Mouse (Mus musculus) limb, embryonic 14.5 days (tissue): Measurements from ENCODE around the gene Pcdh18. TPM values are rescaled to one million over a fixed set of nuclear protein-coding genes. Genes with fewer than 3 reads are reported as not detected.

Experiments
- ATAC-seq: fragments of 200-750 bp; cut with Nextera tagmentation; 2 replicates; pipeline ENCODE4 v1.8.0; 2017; ENCODE audit warnings: low read depth, moderate number of reproducible peaks, moderate TSS enrichment; ENCODE audit not compliant: low FRiP score
- DNase-seq: peaks from one replicate; pipeline ENCODE4 v3.0.0-alpha.2; 2015; ENCODE audit warnings: low spot score
- H3K27ac ChIP-seq: fragments of 300-500 bp; sonication (generic); replicated peaks from 2 replicates; pipeline ENCODE4 v1.5.1; 2014; ENCODE audit warnings: low read depth, mild to moderate bottlenecking, low read length, moderate library complexity, mixed read lengths
- H3K27me3 ChIP-seq: fragments of 300-500 bp; sonication (generic); 2 replicates; pipeline ENCODE4 v1.6.1; 2014; ENCODE audit warnings: low read length, mixed read lengths; ENCODE audit not compliant: control insufficient read depth, insufficient read depth
- H3K36me3 ChIP-seq: fragments of 300-500 bp; sonication (generic); 2 replicates; pipeline ENCODE4 v1.6.1; 2014; ENCODE audit warnings: mild to moderate bottlenecking, low read length, moderate library complexity, mixed read lengths; ENCODE audit not compliant: control insufficient read depth, insufficient read depth
- H3K4me1 ChIP-seq: fragments of 300-500 bp; sonication (generic); 2 replicates; pipeline ENCODE4 v1.6.1; 2014; ENCODE audit warnings: antibody characterized with exemption, low read length, mixed read lengths; ENCODE audit not compliant: control insufficient read depth, insufficient read depth
- H3K4me2 ChIP-seq: fragments of 300-500 bp; sonication (generic); replicated peaks from 2 replicates; pipeline ENCODE4 v1.6.1; 2014; ENCODE audit warnings: low read depth, mild to moderate bottlenecking, low read length, moderate library complexity; ENCODE audit not compliant: severe bottlenecking
- H3K4me3 ChIP-seq: fragments of 300-500 bp; sonication (generic); replicated peaks from 2 replicates; pipeline ENCODE4 v1.5.1; 2014; ENCODE audit warnings: low read length
- H3K9ac ChIP-seq: fragments of 300-500 bp; sonication (generic); 2 replicates; pipeline ENCODE4 v1.6.1; 2014; ENCODE audit warnings: mild to moderate bottlenecking, low read depth, low read length, moderate library complexity; ENCODE audit not compliant: severe bottlenecking
- H3K9me3 ChIP-seq: fragments of 300-500 bp; sonication (generic); 2 replicates; pipeline ENCODE4 v1.6.1; 2016; ENCODE audit warnings: low read length; ENCODE audit not compliant: control insufficient read depth
- POLR2A ChIP-seq: fragments of 200-500 bp; IDR thresholded peaks from 2 replicates; pipeline ENCODE4 v1.8.0; 2012; ENCODE audit warnings: inconsistent platforms, mild to moderate bottlenecking, moderate library complexity, borderline replicate concordance; ENCODE audit not compliant: insufficient read depth, insufficient read length; ENCODE audit errors: extremely low read depth
- WGBS: fragments of 180-500 bp; shearing (Covaris S2); extraction: QIAGEN DNeasy Blood & Tissue Kit; methylation state at CpG from one replicate; pipeline ENCODE4 v1.1.7; 2014; 5-methylcytosine and 5-hydroxymethylcytosine counted together
- polyA plus RNA-seq, 2 experiments: library from polyadenylated mRNA; depleted of rRNA in 1 of 2; stranded (reverse) in 1 of 2; unstranded in 1 of 2; fragments of >200 nt; fragmentation: Nextera tagmentation in 1 of 2; extraction: Ambion mirVana in 1 of 2; gene quantifications; 2 replicates each; pipeline versions ENCODE4 v1.2.1 to v1.2.3; 2012 to 2014

Pcdh18 gene
- polyA plus RNA-seq, 2 experiments = 72.6 to 118 TPM

- Histone ChIP-seq H3K27me3 (no peaks in the 10 kb centered on the region), H3K27ac (peak overlapping the region; percentile 70; the same call in 1 of the 2 replicates), H3K9me3 (no peaks in the 10 kb centered on the region), H3K4me2 (peak overlapping the region; percentile 88), H3K4me1 (peaks cover 31% of the 10 kb centered on the region), H3K4me3 (peak overlapping the region; percentile 69), H3K9ac (peak overlapping the region; percentile 91), H3K36me3 (peaks cover 67% of the 10 kb centered on the region)
- TF ChIP-seq POLR2A = no peak
- 48% methylated on average over 4 of the region's 4 CpGs for WGBS
- ATAC-seq (no peak), DNase-seq (no peak)
These were observed 4.4 kb downstream of the Pcdh18 start for GRCm38 (mm10) chr3:49752766-49753165.

- WGBS = 33% methylated on average over 8 of the region's 8 CpGs
- Histone ChIP-seq H3K27ac (no peak overlapping the region), H3K4me2 (peak overlapping the region; percentile 30)
These were observed 7.4 kb downstream of the Pcdh18 start for GRCm38 (mm10) chr3:49749491-49750284.

GRCm38 (mm10) chr3:49748054-49748453, 9.1 kb downstream of the Pcdh18 start:
- DNase-seq = no peak
- 83% methylated on average over 1 of the region's 1 CpGs for WGBS

More at GRCm38 (mm10) chr3:49749491-49750284, 7.4 kb downstream of the Pcdh18 start:
- Histone ChIP-seq H3K9me3 (no peaks in the 10 kb centered on the region), H3K9ac (no peak overlapping the region), H3K4me3 (peak overlapping the region; percentile 15), H3K27me3 (no peaks in the 10 kb centered on the region), H3K4me1 (peaks cover 27% of the 10 kb centered on the region), H3K36me3 (peaks cover 92% of the 10 kb centered on the region)
- DNase-seq (peak; percentile 46), ATAC-seq (no peak)
- no peak for TF ChIP-seq POLR2A

GRCm38 (mm10) chr3:49739061-49739460, 18.1 kb downstream of the Pcdh18 start:
- no peaks in the 10 kb centered on the region for H3K27me3 ChIP-seq
- peaks cover 11% of the 10 kb centered on the region for H3K36me3 ChIP-seq
- no peaks in the 10 kb centered on the region for H3K9me3 ChIP-seq
- WGBS = 53% methylated on average over 2 of the region's 2 CpGs
- no peak overlapping the region for H3K4me3 ChIP-seq
- no peak overlapping the region for H3K4me2 ChIP-seq
- DNase-seq = no peak
- H3K27ac ChIP-seq = no peak overlapping the region
- ATAC-seq = no peak
- H3K4me1 ChIP-seq = no peaks in the 10 kb centered on the region
- no peak for TF ChIP-seq POLR2A
- no peak overlapping the region for H3K9ac ChIP-seq

More at GRCm38 (mm10) chr3:49748054-49748453, 9.1 kb downstream of the Pcdh18 start:
- H3K4me1 ChIP-seq = peaks cover 23% of the 10 kb centered on the region
- H3K36me3 ChIP-seq = peaks cover 92% of the 10 kb centered on the region
- H3K27ac ChIP-seq = no peak overlapping the region
- H3K9me3 ChIP-seq = no peaks in the 10 kb centered on the region
- no peak overlapping the region for H3K4me3 ChIP-seq
- TF ChIP-seq POLR2A = no peak
- no peaks in the 10 kb centered on the region for H3K27me3 ChIP-seq
- ATAC-seq = no peak
- H3K4me2 ChIP-seq = no peak overlapping the region
- H3K9ac ChIP-seq = no peak overlapping the region

- Histone ChIP-seq H3K27ac (no peak overlapping the region), H3K27me3 (no peaks in the 10 kb centered on the region), H3K36me3 (peaks cover 6% of the 10 kb centered on the region), H3K4me3 (no peak overlapping the region), H3K4me2 (no peak overlapping the region), H3K4me1 (no peaks in the 10 kb centered on the region), H3K9ac (no peak overlapping the region), H3K9me3 (no peaks in the 10 kb centered on the region)
- DNase-seq (no peak), ATAC-seq (no peak)
- no peak for TF ChIP-seq POLR2A
These were observed 18.6 kb downstream of the Pcdh18 start for GRCm38 (mm10) chr3:49738531-49738930.
